Mouse (Mus musculus): Measurements from ENCODE around the gene Fndc9.
A peak's percentile ranks its signal among the peaks of the same experiment; 100 is the strongest.

The Fndc9 gene

GRCm38 (mm10) chr11:46276778-46277177 lies 41.4 kb downstream of the Fndc9 start:
- DNase-seq (ENCODE audit: low read depth): peak; percentile 61

- peak; percentile 47 for DNase-seq (ENCODE audit: low read depth)
Measured at GRCm38 (mm10) chr11:46278140-46278539, 42.8 kb downstream of the Fndc9 start.

- DNase-seq (ENCODE audit: low read depth): no peak
Measured at GRCm38 (mm10) chr11:46278709-46279108, 43.4 kb downstream of the Fndc9 start.

GRCm38 (mm10) chr11:46282612-46283011 lies 47.3 kb downstream of the Fndc9 start:
- no peak for DNase-seq (ENCODE audit: low read depth)

- DNase-seq (ENCODE audit: low read depth): no peak
Measured at GRCm38 (mm10) chr11:46283800-46284199, 48.5 kb downstream of the Fndc9 start.

- DNase-seq (ENCODE audit: low read depth): peak; percentile 82
Measured at GRCm38 (mm10) chr11:46286803-46287202, 51.5 kb downstream of the Fndc9 start.

- DNase-seq (ENCODE audit: low read depth): no peak
Measured at GRCm38 (mm10) chr11:46288091-46288490, 52.8 kb downstream of the Fndc9 start.

- no peak for DNase-seq (ENCODE audit: low read depth)
Measured at GRCm38 (mm10) chr11:46289022-46289421, 53.7 kb downstream of the Fndc9 start.

All from 416B (cell line).